Mouse (Mus musculus) liver, postnatal 0 days (tissue): ENCODE data around the gene Selenot. TPM values are rescaled to one million over a fixed set of nuclear protein-coding genes. Genes with fewer than 3 reads are reported as not detected.

Experiments
- ATAC-seq: fragments of 200-750 bp; cut with Nextera tagmentation; 2 replicates; pipeline ENCODE4 v1.8.0; 2017; ENCODE audit warnings: mild to moderate bottlenecking, moderate library complexity
- DNase-seq: peaks from one replicate; pipeline ENCODE4 v3.0.0-alpha.2; 2016
- H3K27ac ChIP-seq: fragments of 300-500 bp; sonication (generic); 2 replicates; pipeline ENCODE4 v1.5.1; 2014; ENCODE audit warnings: antibody characterized with exemption, moderate library complexity, mild to moderate bottlenecking, low read depth
- H3K27me3 ChIP-seq: fragments of 300-500 bp; sonication (generic); 2 replicates; pipeline ENCODE4 v1.6.1; 2014; ENCODE audit warnings: low read length, control low read depth, mixed read lengths; ENCODE audit not compliant: insufficient read depth
- H3K36me3 ChIP-seq: fragments of 300-500 bp; sonication (generic); replicated peaks from 2 replicates; pipeline ENCODE4 v1.6.1; 2014; ENCODE audit warnings: mild to moderate bottlenecking, control low read depth, low read length, moderate library complexity, mixed read lengths; ENCODE audit not compliant: insufficient read depth
- H3K4me1 ChIP-seq: fragments of 300-500 bp; sonication (generic); 2 replicates; pipeline ENCODE4 v1.6.1; 2014; ENCODE audit warnings: antibody characterized with exemption, mild to moderate bottlenecking, control low read depth; ENCODE audit not compliant: insufficient read depth
- H3K4me2 ChIP-seq: fragments of 300-500 bp; sonication (generic); 2 replicates; pipeline ENCODE4 v1.6.1; 2014; ENCODE audit warnings: low read depth, mild to moderate bottlenecking, low read length, moderate library complexity, mixed read lengths
- H3K4me3 ChIP-seq: fragments of 300-500 bp; sonication (generic); 2 replicates; pipeline ENCODE4 v1.5.1; 2014; ENCODE audit warnings: low read depth, low read length
- H3K9ac ChIP-seq: fragments of 300-500 bp; sonication (generic); replicated peaks from 2 replicates; pipeline ENCODE4 v1.6.1; 2014; ENCODE audit warnings: mild to moderate bottlenecking, moderate library complexity
- H3K9me3 ChIP-seq: fragments of 300-500 bp; sonication (generic); 2 replicates; pipeline ENCODE4 v1.6.1; 2016; ENCODE audit warnings: mild to moderate bottlenecking, control low read depth, low read length, mixed read lengths
- CTCF ChIP-seq: sonication (generic); IDR thresholded peaks from 2 replicates; pipeline ENCODE4 v1.5.1; 2016; ENCODE audit warnings: antibody characterized with exemption, low read depth
- EP300 ChIP-seq: IDR thresholded peaks from 2 replicates; pipeline ENCODE4 v1.6.1; 2016; ENCODE audit warnings: antibody characterized with exemption, low read depth, mild to moderate bottlenecking
- whole genome bisulfite sequencing: fragments of 180-500 bp; shearing (Covaris S2); extraction: QIAGEN DNeasy Blood & Tissue Kit; methylation state at CpG from one replicate; pipeline ENCODE4 v1.1.7; 2014; ENCODE audit not compliant: insufficient replicate concordance; 5-methylcytosine and 5-hydroxymethylcytosine counted together
- polyA plus RNA-seq: library from polyadenylated mRNA; unstranded; fragments of >200 nt; fragmentation: Nextera tagmentation; extraction: Ambion mirVana; gene quantifications from 2 replicates; pipeline ENCODE4 v1.2.1, GENCODE M21; 2015

The Selenot gene
- 13.5 TPM in 2 replicates for polyA plus RNA-seq

GRCm38 (mm10) chr3:58576137-58577066, at the start of gene Selenot:
TSS of gene Selenot (plus strand) at chr3:58576636.
- no peak for TF ChIP-seq EP300
- TF ChIP-seq CTCF: 0 out of 2 replicates have a peak, but pooled peaks have one; percentile 10
- 2% methylated on average over 50 of the region's 59 CpGs for WGBS
- Histone ChIP-seq H3K27me3 (no peaks in the 10 kb centered on the region), H3K9ac (peak within 1 kb of the TSS; percentile 100), H3K36me3 (peaks cover 7% of the 10 kb centered on the region), H3K4me2 (peak within 1 kb of the TSS; percentile 67), H3K4me1 (peaks cover 10% of the 10 kb centered on the region), H3K9me3 (no peaks in the 10 kb centered on the region), H3K27ac (peak within 1 kb of the TSS; percentile 100), H3K4me3 (peak within 1 kb of the TSS; percentile 97)
- ATAC-seq (peak; percentile 90), DNase-seq (peak; percentile 97)

- no peaks in the 10 kb centered on the region for H3K4me1 ChIP-seq
- no peaks in the 10 kb centered on the region for H3K27me3 ChIP-seq
- H3K9ac ChIP-seq: no peak overlapping the region
- ATAC-seq (no peak), DNase-seq (no peak)
- H3K27ac ChIP-seq: no peak overlapping the region
- peaks cover 45% of the 10 kb centered on the region for H3K36me3 ChIP-seq
- TF ChIP-seq EP300: no peak
- TF ChIP-seq CTCF: no peak
- no peaks in the 10 kb centered on the region for H3K9me3 ChIP-seq
- H3K4me2 ChIP-seq: no peak overlapping the region
- 90% methylated on average over 3 of the region's 3 CpGs for WGBS
- no peak overlapping the region for H3K4me3 ChIP-seq
Measured at GRCm38 (mm10) chr3:58536573-58536972, 39.9 kb upstream of the Selenot start.

GRCm38 (mm10) chr3:58552001-58552811, 24.2 kb upstream of the Selenot start:
- Histone ChIP-seq H3K4me3 (no peak overlapping the region), H3K4me1 (no peaks in the 10 kb centered on the region), H3K4me2 (no peak overlapping the region), H3K9ac (no peak overlapping the region), H3K27me3 (no peaks in the 10 kb centered on the region), H3K36me3 (peaks cover 55% of the 10 kb centered on the region), H3K9me3 (no peaks in the 10 kb centered on the region), H3K27ac (no peak overlapping the region)
- WGBS: 61% methylated on average over 1 of the region's 1 CpGs
- no peak for TF ChIP-seq EP300
- no peak for TF ChIP-seq CTCF
- ATAC-seq (no peak), DNase-seq (no peak)

- Histone ChIP-seq H3K9me3 (no peaks in the 10 kb centered on the region), H3K4me1 (no peaks in the 10 kb centered on the region), H3K4me2 (no peak overlapping the region), H3K27ac (0 out of 2 replicates have a peak overlapping the region, but pooled peaks have one; percentile 29), H3K4me3 (no peak overlapping the region), H3K9ac (no peak overlapping the region), H3K27me3 (no peaks in the 10 kb centered on the region), H3K36me3 (peaks cover 30% of the 10 kb centered on the region)
- TF ChIP-seq CTCF: no peak
- no peak for TF ChIP-seq EP300
- no peak for DNase-seq
- no peak for ATAC-seq
- WGBS: 65% methylated on average over 7 of the region's 7 CpGs
Measured at GRCm38 (mm10) chr3:58556649-58557048, 19.8 kb upstream of the Selenot start.

- 47% methylated on average over 2 of the region's 2 CpGs for WGBS
- H3K9me3 ChIP-seq: no peaks in the 10 kb centered on the region
- H3K27me3 ChIP-seq: no peaks in the 10 kb centered on the region
- DNase-seq (no peak), ATAC-seq (no peak)
- H3K4me3 ChIP-seq: no peak overlapping the region
- peaks cover 16% of the 10 kb centered on the region for H3K36me3 ChIP-seq
- no peak overlapping the region for H3K9ac ChIP-seq
- no peak overlapping the region for H3K27ac ChIP-seq
- H3K4me2 ChIP-seq: no peak overlapping the region
- no peaks in the 10 kb centered on the region for H3K4me1 ChIP-seq
- TF ChIP-seq CTCF (no peak), EP300 (no peak)
Measured at GRCm38 (mm10) chr3:58559887-58560286, 16.5 kb upstream of the Selenot start.

- Histone ChIP-seq H3K36me3 (peaks cover under 1% of the 10 kb centered on the region; the same call in 1 of the 2 replicates), H3K4me3 (no peak overlapping the region), H3K9ac (no peak overlapping the region), H3K9me3 (no peaks in the 10 kb centered on the region), H3K4me1 (no peaks in the 10 kb centered on the region), H3K4me2 (no peak overlapping the region), H3K27me3 (no peaks in the 10 kb centered on the region), H3K27ac (no peak overlapping the region)
- 65% methylated on average over 2 of the region's 2 CpGs for WGBS
- TF ChIP-seq CTCF (no peak), EP300 (no peak)
- DNase-seq: no peak
- no peak for ATAC-seq
Measured at GRCm38 (mm10) chr3:58561437-58561836, 15.0 kb upstream of the Selenot start.
